Mouse (Mus musculus): ENCODE measurements at regions not wholly inside any gene's neighbourhood (a gene's known extent, or its start where the extent isn't known, plus 50 kb on each side); places are given as distances from the start of the nearest gene placed in this dataset.

DNA sequence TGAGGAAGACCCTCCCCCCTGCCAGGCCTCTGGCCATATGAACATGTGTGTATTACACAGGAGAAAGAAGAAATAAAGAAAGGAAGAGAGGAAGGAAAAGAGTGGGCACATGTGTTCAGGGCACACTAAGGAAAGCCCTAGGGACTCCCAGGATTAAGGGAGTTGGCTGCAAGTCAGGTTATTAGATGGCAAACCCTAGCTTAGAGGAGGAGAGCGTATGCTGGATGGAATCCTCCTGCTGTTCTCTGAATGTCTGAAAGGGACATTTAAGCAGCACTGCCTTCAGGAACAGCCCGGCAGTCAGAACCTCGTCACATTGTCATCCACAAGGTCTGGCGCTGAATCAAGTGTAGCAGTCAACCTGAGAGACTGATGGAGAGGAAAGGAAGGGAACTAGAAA lies 98.1 kb upstream of the Ppp1r26 start:
- DNase-seq (ENCODE audit: low spot score in 2 of 2) = no peak

DNA sequence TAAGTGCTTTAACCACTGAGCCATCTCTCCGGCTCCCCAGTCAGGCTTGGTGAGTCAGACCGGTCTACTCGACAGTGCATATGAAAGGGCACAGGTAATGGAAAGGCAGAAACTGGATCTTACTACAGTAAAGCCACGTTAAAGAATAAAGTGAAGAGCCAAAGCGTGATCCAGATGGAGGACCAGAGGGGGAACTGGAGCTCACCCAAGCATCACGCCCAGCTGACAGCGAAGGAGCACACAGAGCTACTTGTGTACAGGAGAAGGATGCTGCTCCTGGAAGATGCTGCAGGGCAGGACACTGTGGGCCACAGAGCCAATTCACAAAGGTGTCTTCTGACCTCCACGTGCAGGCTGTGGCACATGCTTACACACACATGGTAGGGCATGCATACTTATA lies 96.7 kb upstream of the Ppp1r26 start:
- DNase-seq (ENCODE audit: low spot score in 2 of 2) = no peak

DNA sequence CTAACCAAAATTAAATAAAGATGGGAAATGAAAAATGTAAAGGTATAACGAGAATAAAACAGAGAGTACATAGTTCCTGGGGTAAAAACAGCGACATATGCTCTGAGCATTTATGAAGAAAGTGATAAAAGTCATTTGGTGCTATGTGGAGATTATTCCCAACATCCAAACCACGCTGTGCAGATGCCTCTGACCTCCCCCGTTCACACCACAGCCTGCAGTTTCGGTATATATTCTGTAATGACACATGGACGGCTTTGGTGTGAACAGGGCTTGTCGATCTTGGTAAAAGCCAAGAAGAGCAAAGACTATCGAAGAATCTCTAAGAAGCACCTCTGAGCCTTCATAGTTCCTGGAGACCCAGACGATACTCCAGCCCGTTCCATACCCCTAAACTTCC lies 95.2 kb upstream of the Ppp1r26 start:
- DNase-seq (ENCODE audit: low spot score in 2 of 2) = no peak

DNA sequence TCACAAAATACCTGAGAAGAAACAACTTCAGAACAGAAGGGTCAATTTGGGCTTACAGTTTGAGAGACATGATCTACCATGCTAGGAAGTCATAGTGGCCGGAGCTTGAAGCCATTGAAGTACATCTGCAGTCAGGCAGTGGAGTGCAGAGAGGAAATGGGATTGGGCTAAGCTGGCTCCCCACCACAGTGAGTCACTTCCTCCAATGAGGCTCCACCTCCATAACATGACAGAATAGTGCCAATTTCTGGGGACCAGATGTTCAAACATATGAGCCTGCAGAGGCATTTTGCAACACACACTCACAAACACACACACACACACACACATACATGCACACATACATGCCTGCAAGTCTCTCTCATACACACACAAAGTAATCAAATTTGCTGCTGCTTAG lies 93.7 kb upstream of the Ppp1r26 start:
- no peak for DNase-seq (ENCODE audit: low spot score in 2 of 2)

DNA sequence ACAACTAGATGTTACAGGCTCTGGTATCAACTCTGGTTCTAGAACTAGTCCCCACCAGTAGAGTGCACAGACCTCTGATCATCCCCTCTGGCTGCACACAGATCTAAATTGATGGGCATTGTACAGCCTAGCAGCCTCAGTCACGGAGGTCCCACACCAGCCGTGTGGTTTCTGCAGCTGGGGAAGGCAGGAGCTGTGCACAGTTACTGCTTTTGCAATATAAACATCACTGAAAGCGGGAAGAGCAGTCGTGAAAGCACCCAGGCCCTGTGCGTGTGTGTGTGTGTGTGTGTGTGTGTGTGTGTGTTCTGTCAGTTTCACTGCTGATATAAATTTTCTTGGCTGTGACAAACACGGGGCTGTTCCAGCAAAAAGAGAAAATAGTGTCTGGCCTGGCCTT lies 84.4 kb upstream of the Ppp1r26 start:
- DNase-seq (ENCODE audit: low spot score in 2 of 2) = no peak

DNA sequence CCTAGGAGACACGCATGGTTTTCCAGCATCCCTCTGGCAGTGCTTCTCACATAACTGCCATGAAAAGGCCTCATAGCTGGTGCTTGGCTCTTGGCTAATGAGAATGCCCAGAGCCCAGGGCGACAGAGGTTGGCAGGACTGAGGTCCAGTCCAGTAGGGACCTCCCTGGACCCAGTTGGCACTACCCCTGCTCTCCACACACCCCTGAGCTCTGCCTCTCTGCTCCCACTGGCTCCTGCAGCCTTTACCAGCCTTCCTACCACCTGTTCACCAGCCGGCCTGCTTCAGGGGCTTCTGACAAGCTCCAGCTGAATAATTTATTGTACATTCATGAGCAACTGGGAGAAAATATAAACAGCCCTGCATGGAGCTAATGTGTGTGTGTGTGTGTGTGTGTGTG lies 82.0 kb upstream of the Ppp1r26 start:
- no peak for DNase-seq (ENCODE audit: low spot score in 2 of 2)

DNA sequence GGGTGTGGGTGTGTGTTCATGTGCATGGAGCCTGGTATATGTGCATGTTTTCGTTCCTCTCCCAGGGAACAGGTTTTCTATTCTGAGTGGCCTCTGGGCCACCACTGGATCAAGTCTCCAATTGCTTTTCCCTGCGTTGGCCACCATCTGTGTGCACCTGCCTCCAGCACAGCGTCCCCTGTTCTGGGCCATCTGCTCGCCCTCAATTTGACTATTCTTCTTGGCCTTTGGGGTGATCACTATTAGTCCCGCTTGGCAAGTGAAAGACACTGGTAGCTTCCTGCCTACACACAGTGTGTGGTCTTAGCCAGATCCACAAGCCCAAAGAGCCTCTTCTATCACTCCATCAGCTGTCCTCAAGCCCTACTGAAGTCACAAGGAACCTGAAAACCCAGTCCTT lies 80.8 kb upstream of the Ppp1r26 start:
- DNase-seq (ENCODE audit: low spot score in 2 of 2) = no peak

DNA sequence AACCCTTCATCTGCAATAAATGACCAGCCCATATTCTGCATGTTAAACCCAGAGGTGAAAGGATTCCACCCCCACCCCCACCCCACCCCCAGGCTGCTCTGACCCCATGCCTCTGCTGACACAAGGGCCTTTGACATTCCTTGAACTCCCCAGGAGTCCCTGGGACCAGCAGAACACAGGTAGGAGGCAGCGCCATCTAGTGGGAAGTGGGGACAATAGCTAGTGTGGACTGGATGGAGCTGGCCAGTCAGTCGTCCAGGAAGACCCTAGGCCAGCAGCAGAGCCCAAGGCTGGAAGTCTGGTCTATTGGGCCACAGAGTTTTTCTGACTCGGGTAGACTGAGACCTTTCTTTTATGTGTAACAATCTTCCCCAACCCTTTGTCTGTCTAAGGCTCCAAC lies 71.8 kb upstream of the Ppp1r26 start:
- peak; percentile 80 to 81 for DNase-seq (ENCODE audit: low spot score in 2 of 2)

DNA sequence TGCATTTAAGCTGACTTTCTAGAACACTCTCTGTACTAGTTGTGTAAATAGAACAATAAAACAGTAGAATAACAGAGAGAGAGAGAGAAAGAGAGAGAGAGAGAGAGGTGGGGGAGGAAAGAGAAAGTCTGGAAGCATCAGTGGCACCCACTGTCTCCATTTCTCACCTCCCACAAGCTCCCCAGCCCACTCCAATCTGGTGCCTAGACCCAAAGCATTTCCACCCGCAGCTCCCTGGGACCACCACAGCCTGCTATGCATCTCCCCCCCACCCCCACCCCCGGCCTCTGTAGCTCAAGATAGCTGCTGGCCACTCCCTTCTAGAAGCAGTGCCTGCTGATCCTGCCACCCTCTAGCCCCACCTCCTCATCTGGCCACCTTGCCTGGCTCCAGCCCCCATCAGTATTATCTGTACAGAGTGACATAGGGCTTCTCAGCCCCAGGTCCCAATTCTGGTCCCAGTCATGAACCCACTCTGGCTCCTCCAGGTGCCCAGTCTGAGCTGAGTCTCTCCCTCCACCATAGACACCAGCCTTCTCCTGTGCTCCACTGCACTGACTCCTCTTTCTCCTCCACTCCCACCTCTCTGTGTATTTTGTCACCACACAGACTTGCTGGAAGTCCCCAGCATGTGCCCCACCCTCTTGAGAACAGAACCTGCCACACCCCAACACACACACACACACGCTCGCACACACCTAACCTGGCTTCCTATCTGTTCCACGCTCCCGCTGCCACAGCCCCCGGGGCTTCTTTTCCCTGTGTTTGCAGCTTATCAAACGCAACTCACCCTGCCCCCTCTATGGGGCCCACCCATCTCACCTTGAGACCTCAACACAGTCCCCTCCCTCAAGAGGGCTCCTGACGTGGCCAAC lies 68.4 kb upstream of the Ppp1r26 start:
- peak; percentile 49 to 68 for DNase-seq (ENCODE audit: low spot score in 2 of 2)

DNA sequence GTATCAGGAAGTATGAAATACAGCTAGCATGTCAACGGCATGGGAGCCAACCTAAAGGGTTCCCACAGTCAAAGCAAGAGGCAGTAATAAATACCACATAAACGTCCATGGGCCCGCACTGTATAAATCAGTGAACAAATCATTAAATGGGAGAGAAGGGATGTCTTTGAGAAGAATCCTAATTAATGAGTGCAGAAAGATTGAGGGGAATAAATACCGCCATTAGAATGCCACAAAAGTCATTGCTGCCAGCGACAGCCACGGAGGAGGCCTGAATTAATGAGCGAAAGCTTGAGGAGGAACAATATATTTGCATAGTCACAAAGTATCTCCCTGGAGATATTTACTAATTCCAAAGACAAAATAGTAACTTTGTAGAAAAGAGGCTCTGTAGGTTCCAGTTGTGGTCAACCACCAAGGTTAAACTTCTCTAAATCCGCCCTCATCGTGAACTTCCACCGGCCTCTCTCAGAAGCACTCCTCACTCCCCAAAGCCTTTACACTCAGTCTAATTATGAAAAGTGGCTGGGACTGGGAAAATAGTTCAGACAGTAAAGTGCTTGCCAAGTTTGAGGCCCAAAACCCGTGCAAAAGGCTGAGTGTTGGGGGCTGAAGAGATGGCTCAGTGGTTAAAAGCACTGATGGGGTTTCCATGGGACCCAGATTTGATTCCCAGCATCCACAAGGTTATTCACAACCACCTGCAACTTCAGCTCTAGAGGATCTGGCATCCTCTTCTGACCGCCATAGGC lies 64.4 kb upstream of the Ppp1r26 start:
- DNase-seq (ENCODE audit: low spot score in 2 of 2) = no peak

DNA sequence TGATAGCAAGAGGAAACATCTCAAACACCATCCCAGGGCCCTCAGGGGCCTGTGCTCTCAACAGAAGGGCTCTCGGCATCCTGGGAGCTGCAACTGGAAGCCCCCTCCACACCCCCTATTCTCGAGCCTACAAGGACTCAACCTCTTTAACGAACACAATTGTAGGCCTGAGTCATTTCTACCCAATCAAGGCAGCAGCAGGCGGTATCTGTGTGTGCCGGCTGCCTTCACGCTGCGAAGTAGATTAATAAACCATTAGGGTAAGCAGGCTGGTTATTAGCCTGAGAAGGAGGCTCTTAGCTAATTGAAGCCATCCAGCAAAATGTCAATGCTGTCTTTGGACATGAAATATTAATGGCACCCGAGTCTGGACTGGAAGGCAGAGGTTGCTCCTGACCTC lies 61.7 kb upstream of the Ppp1r26 start:
- no peak for DNase-seq (ENCODE audit: low spot score in 2 of 2)

DNA sequence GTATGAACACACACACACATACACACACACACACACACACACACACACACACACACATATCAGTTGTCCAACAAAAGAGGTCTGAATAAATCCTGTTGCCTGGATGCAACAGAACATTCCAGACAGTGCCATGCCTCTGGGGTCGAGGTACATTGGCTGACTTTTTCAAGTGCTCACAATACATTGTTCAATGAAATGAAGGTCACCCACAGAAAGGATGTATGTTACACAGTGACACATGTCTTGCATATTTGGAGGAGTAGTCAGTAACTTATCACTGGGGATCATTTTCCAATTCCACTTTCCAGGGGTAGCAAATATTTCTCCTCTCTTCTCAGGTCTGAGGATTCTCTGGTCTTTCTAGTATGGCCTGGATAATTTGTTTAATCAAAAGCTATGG lies 59.8 kb upstream of the Ppp1r26 start:
- DNase-seq (ENCODE audit: low spot score in 2 of 2) = no peak

DNA sequence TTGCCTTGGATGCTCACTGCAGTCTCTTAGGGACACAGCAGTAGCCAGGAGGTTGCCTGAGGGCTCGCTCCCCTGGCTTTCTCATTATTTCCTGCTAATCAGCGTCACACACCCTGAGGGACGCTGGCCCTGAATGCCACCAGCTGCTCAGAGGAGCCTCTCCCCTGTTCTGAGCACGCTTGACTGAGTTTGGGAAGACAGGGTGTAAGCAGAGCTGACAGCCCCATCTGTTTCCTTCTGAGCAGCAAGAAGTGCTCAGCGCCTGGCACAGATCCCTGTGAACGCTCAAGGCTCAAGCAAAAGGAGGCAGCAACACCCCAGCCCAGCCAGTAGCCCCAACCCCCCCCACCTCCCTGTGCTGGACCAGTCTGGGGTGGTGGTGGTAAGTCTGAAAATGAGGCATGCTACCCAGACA lies 59.2 kb upstream of the Ppp1r26 start:
- peak; percentile 79 to 87 for DNase-seq (ENCODE audit: low spot score in 2 of 2)

DNA sequence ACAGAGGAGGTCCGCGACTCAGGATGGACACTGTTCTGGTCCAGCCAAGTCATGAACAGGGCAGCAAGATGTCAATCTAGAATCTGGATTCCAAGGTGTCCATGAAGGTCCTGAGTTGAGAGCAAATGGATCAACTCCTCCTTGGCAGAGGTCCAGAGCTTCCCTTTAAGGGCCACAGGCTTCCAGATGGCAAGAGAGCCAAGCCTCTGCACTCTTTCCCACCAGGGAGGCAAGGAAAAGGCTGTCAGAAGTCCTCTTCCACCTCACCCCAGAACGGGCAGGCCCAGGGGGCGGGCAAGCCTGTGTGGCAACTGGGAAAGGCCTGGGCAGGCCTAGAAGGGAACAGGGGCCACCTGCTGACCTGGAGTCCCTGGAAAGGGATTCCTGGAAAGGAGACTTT lies 58.7 kb upstream of the Ppp1r26 start:
- no peak for DNase-seq (ENCODE audit: low spot score in 2 of 2)

DNA sequence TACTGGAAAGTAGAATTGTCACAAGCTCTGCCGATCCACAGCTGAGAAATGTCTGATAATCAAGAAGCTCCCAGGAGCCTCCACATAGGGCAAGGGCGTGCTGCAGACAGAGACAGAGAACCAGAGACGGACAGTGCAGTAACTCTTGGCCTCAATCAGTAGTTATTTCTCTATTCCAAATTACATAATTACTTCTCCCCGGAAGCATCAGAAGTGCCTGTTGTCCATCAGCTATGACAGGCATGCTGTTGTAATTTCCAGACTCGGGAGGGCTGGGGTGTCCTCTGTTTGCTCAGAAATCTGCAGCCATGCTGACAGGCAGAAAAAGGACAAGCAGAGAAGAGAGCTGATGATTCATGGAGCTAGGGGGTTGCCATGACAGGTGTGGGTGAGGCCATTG lies 56.9 kb upstream of the Ppp1r26 start:
- DNase-seq (ENCODE audit: low spot score in 2 of 2) = no peak

DNA sequence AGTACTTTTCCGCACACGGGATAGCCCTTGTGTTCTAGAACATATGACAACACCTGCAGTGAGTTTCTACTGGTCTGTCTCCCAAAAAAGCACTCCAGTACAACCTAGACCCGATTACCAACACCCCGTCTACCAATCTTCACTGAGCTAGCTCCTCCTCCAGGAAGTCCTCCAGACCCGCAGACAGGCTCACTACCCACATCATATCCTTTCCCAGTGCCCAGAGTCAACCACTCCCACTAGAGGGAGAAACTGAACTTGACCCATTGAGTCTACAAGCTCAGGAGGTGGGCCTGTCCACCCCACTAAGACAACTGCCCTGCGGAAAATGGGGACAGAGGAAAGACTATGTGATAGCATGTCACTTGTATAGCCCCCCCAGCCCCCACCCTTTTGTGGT lies 51.2 kb upstream of the Ppp1r26 start:
- DNase-seq (ENCODE audit: low spot score in 2 of 2) = no peak

Data from left cerebral cortex, adult 18-20 months (tissue).